Mouse (Mus musculus) cerebellum, adult 2 months (tissue): ENCODE data around the gene Prkcq.

Experiments
- CTCF ChIP-seq: fragments of 200-500 bp; IDR thresholded peaks from 2 replicates; pipeline ENCODE4 v1.5.1; 2011; ENCODE audit warnings: low read depth, mild to moderate bottlenecking, control low read depth, low read length, moderate library complexity, borderline replicate concordance; ENCODE audit not compliant: insufficient read depth
- POLR2A ChIP-seq: fragments of 200-500 bp; IDR thresholded peaks from 2 replicates; pipeline ENCODE4 v1.6.1; 2011; ENCODE audit warnings: low read length, control low read depth, borderline replicate concordance; ENCODE audit not compliant: insufficient read depth

DNA sequence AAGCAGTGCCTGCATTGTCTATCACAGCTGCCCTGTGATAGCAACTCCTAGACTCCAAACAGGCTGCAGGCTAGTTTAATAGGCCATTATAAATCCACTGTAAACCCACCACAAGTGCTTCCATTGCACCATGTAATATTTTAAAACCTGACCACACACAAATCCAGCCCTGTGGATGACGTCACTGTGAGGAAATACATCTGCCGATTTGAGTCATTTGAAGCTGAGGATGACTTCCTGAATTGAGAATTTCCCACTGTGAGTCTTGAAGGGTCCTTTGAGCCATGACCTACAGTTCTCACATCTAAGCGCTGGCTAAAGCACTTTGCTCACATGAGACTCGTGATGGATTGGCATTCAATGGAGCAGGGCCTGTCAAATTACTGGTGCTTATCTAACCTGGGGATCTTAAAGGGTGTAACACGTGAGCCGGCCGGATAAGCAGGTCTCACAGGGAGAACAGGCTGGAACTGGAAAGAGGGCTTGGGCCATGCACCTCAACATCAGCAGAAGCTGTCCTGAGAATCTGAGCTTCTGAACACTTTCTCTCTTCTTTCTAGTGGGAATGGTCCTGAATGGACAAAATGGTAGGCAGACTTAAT, 40.2 kb downstream of the Prkcq start:
- no peak for TF ChIP-seq CTCF
- no peak for TF ChIP-seq POLR2A
